Mouse (Mus musculus) C2C12 (cell line): ENCODE measurements around the gene B3gntl1.

Experiments used
- CEBPB ChIP-seq: IDR thresholded peaks from one replicate; pipeline ENCODE4 v1.6.1; 2011; ENCODE audit warnings: low read depth, mild to moderate bottlenecking, control low read depth, moderate library complexity
- CTCF ChIP-seq: IDR thresholded peaks from one replicate; pipeline ENCODE4 v1.5.1; 2011; ENCODE audit not compliant: control insufficient read depth, insufficient read depth, insufficient read length
- MAX ChIP-seq: IDR thresholded peaks from one replicate; pipeline ENCODE4 v1.6.1; 2011; ENCODE audit warnings: mild to moderate bottlenecking, control low read depth
- MYOD1 ChIP-seq: IDR thresholded peaks from one replicate; pipeline ENCODE4 v1.6.1; 2011; ENCODE audit warnings: low read depth; ENCODE audit not compliant: control insufficient read depth, insufficient read length
- MYOG ChIP-seq: IDR thresholded peaks from one replicate; pipeline ENCODE4 v1.6.1; 2011; ENCODE audit not compliant: control insufficient read depth, insufficient read length; ENCODE audit errors: extremely low read depth
- USF1 ChIP-seq: IDR thresholded peaks from one replicate; pipeline ENCODE4 v1.6.1; 2011; ENCODE audit warnings: low read depth, mild to moderate bottlenecking, control low read depth, moderate library complexity

DNA sequence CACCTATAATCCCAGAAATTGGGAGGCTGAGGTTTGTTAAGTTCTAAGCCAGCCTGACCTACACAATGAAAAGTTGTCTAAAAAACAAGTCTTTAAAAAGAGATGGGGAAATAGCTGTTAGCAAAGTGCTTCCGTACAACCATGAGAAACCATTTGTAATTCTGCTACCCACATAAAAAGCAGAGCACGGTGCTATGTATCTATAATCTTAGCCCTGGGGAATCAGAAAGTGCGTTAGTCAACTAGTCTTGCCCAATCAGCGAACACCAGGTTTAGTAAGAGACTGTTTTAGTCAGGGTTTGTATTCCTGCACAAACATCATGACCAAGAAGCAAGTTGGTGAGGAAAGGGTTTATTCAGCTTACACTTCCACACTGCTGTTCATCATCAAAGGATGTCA is 5.4 kb downstream of the B3gntl1 start:
- no peak for TF ChIP-seq CTCF
- no peak for TF ChIP-seq USF1
- no peak for TF ChIP-seq MAX
- no peak for TF ChIP-seq MYOG
- TF ChIP-seq CEBPB = no peak
- TF ChIP-seq MYOD1 = no peak
